Mouse (Mus musculus): ENCODE data around the gene Gm49368.

DNA sequence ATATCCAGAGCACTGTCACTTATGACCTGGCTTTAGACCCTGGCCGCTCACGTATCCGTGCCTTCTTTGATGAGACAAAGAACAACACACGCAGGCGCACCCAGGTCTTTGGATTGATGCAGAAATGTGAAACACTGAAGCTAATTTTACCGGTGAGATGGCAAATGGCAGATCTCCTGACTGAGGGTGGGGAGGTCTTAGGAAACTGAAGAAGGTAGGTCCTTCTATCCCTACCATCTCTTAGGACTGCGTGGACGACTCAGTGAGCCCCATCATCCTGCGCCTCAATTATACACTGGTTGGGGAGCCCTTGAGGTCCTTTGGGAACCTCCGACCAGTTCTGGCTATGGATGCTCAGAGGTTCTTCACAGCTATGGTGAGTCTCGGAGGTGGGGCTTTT, 49.6 kb downstream of the Gm49368 start:
- TF ChIP-seq CTCF (IDR thresholded peaks at IDR 0.05) (no peak), EP300 (IDR thresholded peaks at IDR 0.05; ENCODE audit: insufficient read depth, low read depth, low read length) (no peak), POLR2A (IDR thresholded peaks at IDR 0.05; ENCODE audit: insufficient read depth, low read depth, low read length) (no peak)
